Mouse (Mus musculus) urinary bladder, postnatal 25 days (tissue): Measurements from ENCODE around the gene Irx4.

Experiments used
- DNase-seq: peaks from one replicate; pipeline ENCODE4 v3.0.0; 2022; ENCODE audit warnings: low spot score

Irx4 gene

DNA sequence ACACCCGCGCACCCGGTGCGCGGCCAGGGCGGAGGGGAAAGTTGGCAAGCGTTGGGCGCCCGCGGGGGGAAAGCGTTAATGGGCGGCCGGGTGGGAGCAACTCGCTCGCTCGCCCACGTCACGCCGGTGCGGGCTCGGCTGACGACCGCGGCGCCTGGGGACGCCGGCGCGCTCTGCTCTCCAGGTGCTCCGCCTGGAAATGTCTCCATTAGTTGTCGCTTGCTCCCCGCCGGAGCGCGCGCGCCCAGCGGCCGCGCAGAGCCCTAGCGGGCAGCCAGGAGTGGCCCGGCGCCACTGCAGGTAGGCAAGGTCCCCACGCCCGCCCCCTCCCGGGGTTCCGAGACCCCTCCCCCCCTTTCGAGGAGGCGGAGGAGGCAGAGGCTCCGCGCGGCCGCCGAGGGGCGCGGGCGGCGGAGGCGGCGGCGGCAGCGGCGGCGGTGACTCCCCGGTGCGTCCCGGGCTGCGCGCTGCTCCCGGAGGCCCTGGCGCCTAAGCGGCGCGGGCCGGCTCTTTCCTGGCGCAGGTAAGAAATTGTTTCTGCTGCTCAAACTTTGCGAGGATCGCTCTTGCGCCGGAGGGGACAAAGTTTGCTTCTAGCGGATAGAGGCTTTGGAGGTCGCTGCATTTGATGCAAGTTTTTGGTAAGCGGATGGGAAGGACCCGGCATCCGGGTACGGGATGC is at the start of gene Irx4:
Gene Irx4 (plus strand): TSS at position 126 of the 682 bp plus-strand sequence.
- DNase-seq, result no peak

DNA sequence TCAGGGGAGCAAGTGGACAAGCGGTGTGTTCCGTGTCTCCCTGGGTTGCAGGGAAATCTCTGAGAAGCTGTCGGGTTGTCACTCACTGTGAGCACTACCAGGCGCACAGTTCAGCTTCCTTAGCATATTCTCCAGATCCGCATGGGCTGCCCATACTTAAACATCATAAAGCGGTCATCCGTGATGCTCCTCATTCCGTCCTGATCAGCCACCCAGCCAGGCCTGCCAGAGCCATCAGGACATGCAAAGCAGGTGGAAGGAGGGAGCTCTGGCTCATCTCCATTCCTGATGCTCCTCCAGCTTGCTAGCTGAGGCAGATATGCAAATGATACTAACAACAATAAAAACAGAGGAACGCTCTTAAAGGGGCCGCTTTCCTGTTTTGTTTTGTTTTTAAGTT is 46.0 kb upstream of the Irx4 start:
- DNase-seq, result no peak

- DNase-seq, result no peak
Measured at GRCm38 (mm10) chr13:73236461-73236860, 23.8 kb upstream of the Irx4 start.

GRCm38 (mm10) chr13:73239191-73239746 is 21.0 kb upstream of the Irx4 start:
- DNase-seq, result no peak

DNA sequence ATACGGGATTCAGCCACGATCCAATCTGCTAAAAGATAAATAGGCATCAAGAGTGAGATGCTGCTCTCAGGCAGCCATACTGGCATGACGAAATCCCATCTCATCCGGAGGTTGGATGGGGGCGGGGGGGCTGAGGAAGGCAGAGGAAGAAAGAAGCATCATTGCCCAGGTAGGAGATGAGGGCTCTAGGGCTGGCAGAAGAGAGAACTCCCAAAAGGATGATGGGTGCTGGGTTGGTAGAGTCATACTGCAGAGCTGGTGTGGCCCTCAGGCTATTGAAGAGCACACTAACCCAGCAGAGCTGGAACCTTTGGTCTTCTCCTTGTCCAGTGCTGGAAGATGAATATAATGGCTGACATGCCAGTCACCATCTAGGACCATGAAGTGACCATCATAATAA is 17.7 kb upstream of the Irx4 start:
- DNase-seq, result no peak

GRCm38 (mm10) chr13:73246961-73247360 is 13.3 kb upstream of the Irx4 start:
- DNase-seq, result no peak

DNA sequence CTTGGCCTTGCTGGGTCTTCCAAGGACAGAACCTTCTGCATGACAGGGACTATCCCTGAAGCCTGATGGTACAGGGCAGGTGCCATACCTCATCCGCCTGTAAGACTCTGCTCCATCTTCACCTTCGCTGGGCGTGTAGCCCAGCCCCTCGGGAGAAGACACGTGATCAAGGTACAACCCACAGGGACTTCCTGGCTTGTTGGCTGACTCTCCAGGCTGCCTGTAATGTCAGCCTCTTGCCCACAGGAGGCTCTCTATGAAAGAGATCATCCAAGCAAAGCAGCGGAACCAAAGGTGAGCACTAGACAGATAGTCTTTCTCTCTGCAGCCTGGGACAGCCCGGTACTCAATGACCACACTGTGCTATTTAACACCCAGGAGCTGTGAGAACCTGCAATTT is 9.1 kb upstream of the Irx4 start:
- DNase-seq, result no peak

DNA sequence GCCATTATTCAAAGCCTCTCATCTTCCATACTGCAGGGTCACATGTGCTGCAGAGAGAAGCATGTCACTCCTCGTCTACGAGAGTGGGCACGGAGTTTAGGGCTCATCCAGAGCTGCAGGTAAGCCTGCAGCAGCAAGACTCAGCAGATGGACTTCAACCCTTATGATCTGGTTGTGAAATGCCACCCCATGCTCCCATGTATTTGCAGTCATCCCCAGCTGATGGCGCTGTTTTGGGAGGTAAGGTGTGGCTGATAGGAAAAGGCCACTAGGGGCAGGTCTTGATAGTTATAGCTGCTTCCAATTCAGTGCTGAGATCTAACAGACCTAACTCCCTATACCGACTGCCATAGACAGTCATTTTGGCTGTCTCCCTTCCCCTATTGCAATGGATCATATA is 8.3 kb upstream of the Irx4 start:
- no peak for DNase-seq

- no peak for DNase-seq
Measured at GRCm38 (mm10) chr13:73258415-73258814, 1.9 kb upstream of the Irx4 start.

DNA sequence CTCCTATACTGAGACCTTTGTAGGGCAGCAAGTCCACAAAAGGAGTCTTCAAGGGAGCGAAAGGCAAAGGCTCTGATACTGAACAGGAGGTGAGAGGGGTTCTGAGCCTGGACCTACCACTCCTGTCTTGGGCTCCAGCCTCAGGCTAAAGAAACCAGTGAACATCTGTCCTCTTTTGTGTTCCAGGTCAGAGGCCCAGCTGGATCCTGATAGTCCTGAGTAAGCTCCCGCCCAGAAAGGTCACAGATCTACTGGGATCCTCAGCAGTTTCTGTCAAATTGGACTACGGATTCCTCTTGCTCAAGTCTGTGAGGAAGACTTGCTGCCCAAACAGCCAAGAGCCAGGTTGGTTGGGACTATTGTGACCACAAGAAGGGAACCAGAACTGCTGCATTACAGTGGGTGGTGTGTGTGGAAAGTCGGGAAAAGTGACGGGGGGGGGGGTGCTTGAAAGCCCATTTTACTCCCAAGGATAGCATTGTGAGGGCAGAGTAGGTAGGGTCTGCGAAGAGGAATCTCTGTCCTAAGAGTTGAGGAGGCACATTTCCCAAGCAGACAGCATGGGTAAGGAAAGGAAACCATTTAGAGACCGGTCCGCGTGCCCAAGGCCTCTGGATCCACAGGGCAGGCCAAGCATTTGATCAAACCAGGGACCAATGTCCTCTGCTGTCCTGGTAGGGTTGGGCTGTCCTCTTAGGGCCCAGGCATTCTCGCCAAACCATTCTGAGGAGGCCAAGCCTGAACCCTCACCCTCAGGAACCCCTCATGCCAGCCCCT is 514 bp upstream of the Irx4 start:
- no peak for DNase-seq

GRCm38 (mm10) chr13:73261036-73261730 is 904 bp downstream of the Irx4 start:
- no peak for DNase-seq

GRCm38 (mm10) chr13:73261881-73262280 is 1.6 kb downstream of the Irx4 start:
- DNase-seq, result no peak

GRCm38 (mm10) chr13:73262336-73263127 is 2.3 kb downstream of the Irx4 start:
- no peak for DNase-seq

DNA sequence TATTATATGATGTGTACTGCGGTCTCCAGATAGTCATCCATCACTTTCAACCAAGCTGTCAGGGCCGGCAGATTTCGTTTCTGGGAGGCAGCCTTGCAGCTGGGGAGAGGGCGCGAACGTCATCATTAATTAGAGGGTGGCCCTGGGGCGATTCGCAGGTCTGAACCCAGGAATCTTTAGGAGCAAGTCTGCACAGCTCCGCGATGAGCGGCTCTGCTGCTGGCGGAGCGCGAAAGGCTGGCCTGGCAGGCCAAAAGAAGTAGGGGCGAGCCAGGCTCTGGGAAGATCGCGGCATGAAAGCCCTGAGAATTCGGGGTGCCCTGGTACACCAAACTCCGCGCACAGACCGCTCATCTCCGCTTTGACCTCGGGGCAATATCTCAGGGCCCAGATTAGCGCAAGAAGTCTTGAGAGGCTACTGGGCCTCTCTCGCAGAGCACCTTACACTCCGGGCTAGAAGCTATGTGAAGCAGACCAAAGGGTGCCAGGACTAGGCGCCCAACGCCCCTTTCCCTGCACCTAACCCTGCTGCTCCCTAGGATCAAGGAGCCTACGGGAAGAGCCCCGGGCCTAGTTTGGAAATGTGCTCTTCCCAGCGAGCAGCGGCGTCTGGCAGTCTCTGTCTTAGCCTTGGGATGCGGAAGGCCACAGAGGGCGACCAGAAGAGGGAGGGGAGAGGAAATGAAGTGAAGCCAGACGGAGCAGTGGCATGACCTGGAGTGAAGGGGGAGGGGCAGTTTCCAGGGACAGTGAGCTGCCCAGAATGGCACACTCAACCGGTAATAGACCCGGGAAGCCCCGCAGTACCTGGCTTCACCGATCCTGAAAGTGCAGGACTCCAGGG is 3.1 kb downstream of the Irx4 start:
- DNase-seq, result no peak

DNA sequence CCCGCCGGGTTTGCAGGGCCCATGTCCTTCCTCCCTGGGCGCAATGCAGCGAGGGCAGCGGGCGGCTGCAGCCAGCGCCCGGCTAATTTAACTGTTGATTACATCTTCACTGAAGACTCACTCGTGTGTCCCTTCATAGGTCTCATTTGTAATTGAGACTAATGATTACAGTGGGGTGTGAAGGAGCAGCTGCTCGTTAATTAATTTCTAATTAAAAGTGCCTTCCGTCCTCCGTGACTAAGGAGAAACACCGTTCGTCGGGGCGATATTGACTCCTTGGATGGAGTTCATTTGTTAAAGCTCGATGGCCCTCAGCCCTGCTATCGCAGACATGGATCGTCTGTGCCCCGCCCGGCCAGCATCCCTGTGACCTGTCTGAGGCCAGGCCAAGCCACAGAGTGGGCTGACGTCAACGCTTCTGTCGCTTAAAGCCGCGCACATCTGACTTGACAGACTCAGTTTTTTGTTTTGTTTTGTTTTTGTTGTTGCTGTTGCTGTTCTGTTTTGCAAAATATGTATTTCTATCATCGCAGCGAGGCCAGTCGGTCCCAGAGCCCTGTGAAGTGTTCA is 4.0 kb downstream of the Irx4 start:
- DNase-seq, result no peak

DNA sequence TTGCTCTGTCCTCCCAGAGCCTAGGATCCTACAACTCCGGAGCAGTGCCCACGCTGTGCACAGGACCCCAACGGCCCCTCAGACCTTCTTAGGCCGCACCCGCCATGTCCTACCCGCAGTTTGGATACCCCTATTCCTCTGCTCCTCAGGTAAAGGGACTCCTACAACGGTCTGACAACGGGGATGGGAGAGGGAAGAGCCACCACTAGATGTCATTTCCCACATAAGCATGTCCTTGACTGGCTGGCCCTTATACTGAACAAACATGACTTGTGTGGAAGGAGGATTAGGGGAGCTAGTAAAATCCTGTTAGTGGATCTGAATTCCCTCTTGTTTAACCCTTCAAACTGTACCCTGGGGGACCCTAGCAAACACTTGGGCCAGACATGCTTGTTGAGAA is 4.6 kb downstream of the Irx4 start:
- DNase-seq, result no peak

DNA sequence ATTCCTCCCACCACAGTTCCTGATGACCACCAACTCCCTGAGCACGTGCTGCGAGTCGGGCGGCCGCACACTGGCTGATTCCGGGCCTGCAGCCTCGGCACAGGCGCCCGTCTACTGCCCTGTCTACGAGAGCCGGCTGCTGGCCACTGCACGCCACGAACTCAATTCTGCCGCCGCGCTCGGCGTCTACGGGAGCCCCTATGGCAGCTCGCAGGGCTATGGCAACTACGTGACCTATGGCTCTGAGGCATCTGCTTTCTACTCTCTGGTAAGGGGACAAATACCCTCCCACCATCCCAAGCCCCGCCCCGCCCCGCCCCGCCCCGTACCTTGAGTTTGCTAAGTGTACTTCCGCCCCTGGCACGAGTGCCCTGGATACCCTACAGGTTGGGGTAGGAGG is 5.2 kb downstream of the Irx4 start:
- no peak for DNase-seq

GRCm38 (mm10) chr13:73267551-73267950 is 7.3 kb downstream of the Irx4 start:
- DNase-seq, result no peak

GRCm38 (mm10) chr13:73268702-73269101 is 8.4 kb downstream of the Irx4 start:
- DNase-seq, result no peak

GRCm38 (mm10) chr13:73269251-73269650 is 9.0 kb downstream of the Irx4 start:
- DNase-seq, result no peak

DNA sequence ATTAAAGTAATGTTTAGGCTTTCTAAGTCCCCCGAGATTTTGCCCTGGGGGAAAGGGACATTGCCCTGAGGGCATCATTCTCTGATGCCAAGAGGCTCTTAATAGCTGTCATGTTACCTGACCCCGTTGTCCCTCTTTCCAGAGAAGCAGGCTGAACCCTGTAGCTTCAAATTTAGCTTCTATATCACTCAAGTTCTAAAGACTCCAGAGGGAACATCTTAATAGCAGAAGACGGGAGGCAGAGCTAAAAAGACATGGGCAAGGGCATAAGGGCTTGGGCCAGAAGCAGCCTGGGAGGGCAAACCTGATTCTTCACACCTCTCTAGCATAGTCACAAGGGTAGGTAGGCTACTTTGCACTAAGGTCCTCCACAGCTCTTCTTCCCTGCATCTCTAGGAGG is 9.6 kb downstream of the Irx4 start:
- DNase-seq, result no peak
